Mouse (Mus musculus) MEL-GATA-1-ER (cell line): ENCODE data around the gene Adamtsl1.
A peak's percentile ranks its signal among the peaks of the same experiment; 100 is the strongest.

Experiments used
- DNase-seq: peaks from one replicate; pipeline ENCODE4 v3.0.0-alpha.2; 2012; ENCODE audit warnings: low read depth; ENCODE audit errors: extremely low read depth

The Adamtsl1 gene

GRCm38 (mm10) chr4:86396672-86397288 is 882.8 kb downstream of the Adamtsl1 start:
- no peak for DNase-seq

- DNase-seq: no peak
These were observed 883.5 kb downstream of the Adamtsl1 start for GRCm38 (mm10) chr4:86397470-86397869.

- DNase-seq: no peak
These were observed 887.1 kb downstream of the Adamtsl1 start for GRCm38 (mm10) chr4:86401116-86401515.

DNA sequence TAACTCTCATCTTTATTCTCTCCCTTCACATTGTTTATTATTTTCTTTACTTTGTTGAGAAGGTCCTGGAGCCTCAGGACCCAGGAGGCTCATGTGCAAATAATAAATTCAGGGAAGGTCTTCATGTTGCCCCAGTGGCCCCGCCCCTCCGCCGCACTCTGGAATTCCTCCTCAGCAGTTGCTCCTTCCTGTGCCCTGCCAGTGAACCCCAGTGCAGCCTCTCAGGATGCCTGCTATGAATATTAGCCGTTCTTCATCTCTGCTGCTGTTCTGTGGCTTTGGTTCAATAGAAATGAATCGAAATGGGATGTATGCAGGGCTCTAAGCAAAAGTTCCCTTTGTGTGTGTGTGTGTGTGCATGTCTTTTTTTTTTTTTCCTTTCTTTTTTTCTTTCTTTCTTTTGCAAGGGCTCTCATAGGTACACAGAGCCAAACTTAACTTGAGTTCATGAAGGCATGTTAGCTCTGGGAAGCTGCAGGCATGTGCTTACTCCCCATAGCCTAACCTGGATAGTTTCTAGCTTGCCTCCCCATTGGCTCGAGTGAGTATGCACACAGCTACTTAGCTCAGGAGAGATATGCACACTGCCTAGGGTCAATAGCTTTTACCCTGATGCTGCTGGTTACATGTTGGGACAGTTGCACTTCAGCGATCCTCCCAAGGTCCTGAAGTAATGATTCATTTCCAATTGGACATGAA is 892.7 kb downstream of the Adamtsl1 start:
- no peak for DNase-seq

DNA sequence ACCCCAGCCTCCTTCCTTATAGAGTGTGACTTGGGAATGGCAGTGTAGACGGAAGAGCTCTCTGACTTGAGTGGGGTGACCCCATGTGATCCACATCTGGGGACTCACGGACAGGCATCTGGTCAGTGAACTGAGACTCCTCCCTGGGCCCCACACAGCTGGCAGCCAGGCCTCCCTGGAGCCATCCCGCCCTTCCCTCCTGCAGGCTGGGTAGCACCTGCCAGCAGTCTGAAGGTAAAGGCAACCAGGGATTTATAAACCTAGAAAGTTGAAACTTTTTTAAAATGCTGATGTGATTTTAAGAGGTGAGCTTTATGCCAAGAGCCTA is 893.2 kb downstream of the Adamtsl1 start:
- DNase-seq: no peak

DNA sequence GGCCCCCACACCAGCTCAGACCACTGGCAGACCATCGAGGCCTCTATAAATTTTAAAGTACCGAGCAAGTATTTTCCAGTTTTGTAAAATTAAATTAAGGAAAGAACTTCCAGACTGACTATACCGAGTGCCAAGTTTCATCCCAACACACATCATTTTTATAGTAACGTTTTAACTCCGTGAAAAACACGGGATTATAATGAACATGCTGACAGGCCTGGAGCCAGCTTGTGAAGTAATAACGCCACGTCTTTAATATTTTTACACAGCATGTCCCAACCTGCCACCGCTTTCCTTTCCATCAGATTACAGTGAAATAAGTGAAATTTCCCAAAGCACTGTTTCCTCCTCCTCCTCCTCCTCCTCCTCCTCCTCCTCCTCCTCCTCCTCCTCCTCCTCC is 894.4 kb downstream of the Adamtsl1 start:
- DNase-seq: no peak

DNA sequence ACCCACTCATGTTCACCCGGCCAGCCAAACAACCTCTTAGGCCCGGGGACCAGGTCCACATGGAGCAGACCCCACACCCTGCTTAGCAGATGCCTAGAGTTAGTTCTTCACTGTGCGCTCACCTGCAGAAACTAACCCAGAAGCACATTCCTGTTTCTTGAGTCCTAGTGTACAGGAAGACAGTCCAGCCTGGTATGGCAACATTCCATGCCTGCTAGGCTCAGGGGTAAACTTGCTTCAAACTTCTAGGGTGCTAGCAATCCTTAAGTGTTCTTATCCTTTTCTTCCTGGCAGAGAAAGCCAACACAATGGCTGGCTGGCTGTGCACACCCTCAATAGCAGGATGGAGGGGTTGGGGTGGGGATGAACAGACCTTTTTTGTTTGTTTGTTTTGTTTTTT is 897.0 kb downstream of the Adamtsl1 start:
- DNase-seq: no peak

DNA sequence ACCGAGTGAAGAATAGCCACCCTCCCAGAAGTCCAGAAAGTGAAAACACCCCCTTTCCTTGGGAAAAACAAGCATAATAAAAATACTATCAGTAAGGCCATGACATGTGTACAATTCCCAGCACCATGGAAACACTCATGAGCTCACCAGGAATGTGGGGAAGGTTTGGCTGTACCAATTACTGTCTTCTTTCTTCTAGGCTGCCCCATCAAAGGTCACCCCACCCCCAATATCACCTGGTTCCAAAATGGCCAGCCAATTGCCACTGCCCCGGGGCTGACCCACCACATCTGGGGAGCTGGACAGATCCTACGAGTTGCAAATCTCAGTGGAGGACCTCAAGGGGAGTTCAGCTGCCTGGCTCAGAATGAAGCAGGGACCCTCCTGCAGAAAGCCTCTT is 899.4 kb downstream of the Adamtsl1 start:
- no peak for DNase-seq

- DNase-seq: no peak
These were observed 902.5 kb downstream of the Adamtsl1 start for GRCm38 (mm10) chr4:86416401-86417025.

DNA sequence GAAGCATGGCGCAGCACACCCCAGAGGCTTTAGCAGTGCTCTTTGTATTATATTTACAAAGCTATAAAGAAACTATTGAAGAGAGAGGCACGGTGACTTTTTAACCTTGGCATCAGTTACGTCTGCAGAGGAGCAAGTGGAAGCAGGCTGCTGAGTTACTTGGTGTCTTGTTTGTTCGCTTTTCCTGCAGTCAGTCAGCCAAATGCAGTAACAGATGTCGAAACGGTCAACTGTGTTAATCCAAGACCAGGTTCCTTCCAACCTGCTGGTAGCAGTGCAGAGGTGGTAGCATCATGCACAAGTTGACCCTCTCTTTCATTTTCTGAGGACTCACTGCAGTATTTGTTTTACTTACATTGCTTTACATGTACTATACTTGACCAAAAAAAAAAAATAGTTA is 908.6 kb downstream of the Adamtsl1 start:
- no peak for DNase-seq

GRCm38 (mm10) chr4:86425581-86425980 is 911.6 kb downstream of the Adamtsl1 start:
- no peak for DNase-seq

DNA sequence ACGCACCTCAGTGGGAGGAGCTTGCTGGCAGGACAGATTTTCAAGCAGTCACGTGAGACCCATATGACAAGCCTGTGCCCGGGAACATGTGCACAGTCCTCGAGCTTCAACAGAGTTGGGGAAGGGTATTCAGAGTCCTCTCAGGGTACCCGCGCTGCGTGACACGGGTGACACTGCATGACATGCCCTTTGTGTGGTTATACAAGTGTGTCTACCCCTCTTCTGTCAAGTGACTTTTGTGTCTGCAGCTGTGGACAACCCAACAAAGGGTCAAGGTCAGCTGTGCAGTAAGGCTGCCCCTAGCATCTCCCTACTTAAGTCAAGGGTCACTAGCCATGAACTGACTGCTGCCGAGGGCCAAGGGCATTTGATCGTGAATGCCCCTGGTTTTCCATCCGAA is 912.6 kb downstream of the Adamtsl1 start:
- DNase-seq: no peak

DNA sequence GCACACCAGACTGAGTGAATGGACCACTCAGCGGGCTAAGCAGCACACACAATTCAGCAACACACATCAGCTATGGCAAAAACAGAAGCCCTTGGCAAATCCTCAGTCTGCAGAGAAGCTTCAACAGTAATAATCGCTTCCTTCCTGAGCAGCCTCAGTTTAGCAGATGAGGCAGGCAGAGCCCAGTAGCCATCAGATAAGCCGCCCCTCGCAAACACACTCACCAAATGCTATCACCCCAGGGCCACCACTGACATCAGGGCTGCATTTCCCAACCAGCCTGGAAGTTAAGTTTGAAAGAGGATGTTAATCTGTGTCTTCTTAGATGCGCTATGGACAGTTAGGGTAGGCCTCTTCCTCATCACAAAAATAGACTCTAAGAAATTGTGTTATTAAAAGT is 913.3 kb downstream of the Adamtsl1 start:
- peak; percentile 43 for DNase-seq

DNA sequence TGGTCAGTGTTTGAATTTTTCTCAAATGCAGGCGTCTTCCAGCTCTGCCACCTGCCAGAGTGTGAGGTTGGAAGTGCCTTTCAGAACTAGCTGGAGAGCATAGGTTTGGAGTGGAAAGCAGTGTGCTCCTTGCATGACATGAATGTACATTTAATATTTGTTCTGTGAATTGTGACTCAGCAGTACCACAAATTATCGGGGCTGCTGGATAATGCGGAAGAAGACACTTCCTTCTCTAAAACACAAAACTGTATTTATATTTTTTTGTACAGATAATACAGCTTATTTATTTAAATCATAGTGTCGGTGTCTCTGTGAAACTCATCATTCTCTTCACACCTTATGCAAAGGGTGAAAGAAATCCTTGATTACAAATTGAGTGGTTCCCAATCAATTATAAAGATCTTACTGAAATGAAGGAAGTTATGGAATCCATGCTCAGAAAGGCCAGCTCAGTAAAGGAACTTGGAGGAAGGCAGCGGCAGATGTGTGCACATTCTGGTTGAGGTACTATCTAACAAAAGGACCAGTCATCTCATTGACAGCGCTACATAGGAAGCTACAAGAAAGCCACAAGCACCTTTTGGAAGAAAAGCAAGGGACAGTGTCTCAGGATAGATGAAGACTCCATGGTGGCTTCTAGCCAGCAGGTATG is 914.2 kb downstream of the Adamtsl1 start:
- peak; percentile 73 for DNase-seq

- DNase-seq: no peak
These were observed 921.7 kb downstream of the Adamtsl1 start for GRCm38 (mm10) chr4:86435631-86436030.

DNA sequence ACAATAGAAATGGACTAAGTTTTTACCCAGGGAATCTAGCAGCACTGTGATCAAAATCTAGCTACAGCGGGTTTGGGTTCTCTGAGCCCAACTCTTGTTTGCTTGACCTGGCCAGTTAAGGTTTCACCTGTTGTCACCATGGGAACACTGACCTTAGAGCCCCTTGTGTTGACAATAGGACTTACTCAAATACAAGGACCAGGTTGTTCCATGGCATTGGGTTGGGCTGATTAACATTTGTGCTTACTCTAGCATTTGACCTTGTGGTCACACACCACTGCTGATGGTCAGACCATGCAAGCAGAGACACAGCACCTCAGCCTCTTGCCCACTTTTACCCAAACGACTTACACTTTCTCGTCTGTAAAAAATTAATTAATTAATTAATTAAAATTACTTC is 922.4 kb downstream of the Adamtsl1 start:
- no peak for DNase-seq

DNA sequence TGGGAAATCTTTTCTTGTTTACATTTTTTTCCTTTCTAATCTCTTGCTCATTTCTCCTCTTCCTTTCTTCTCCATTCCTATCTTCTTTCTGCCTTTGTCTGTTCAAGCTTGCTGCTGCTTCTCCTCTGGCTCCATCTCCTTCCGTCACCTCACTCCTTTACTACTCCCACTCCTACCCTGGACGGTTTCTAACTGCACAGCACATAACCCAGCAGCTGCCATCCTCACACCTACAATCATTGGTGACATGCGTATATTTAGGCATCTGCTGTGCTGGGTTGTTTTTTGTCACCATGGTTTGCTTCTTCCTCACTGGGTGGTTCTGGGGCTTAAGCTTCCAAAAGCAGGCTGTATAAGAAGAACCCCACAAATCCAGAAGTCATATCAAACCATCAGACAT is 936.5 kb downstream of the Adamtsl1 start:
- no peak for DNase-seq

GRCm38 (mm10) chr4:86464808-86465207 is 950.8 kb downstream of the Adamtsl1 start:
- no peak for DNase-seq
